Mouse (Mus musculus) hindbrain, postnatal 0 days (tissue): ENCODE measurements around the gene Celf2. TPM values are rescaled to one million over a fixed set of nuclear protein-coding genes. Genes with fewer than 3 reads are reported as not detected.
A peak's percentile ranks its signal among the peaks of the same experiment; 100 is the strongest.

Source experiments
- ATAC-seq: fragments of 200-750 bp; cut with Nextera tagmentation; 2 replicates; pipeline ENCODE4 v1.8.0; 2017; ENCODE audit warnings: mild to moderate bottlenecking, moderate TSS enrichment, moderate library complexity
- DNase-seq: peaks from one replicate; pipeline ENCODE4 v3.0.0-alpha.2; 2015; ENCODE audit warnings: low spot score
- H3K27ac ChIP-seq: fragments of 300-500 bp; sonication (generic); 2 replicates; pipeline ENCODE4 v1.5.1; 2014; ENCODE audit warnings: mild to moderate bottlenecking
- H3K27me3 ChIP-seq: fragments of 300-500 bp; sonication (generic); 2 replicates; pipeline ENCODE4 v1.6.1; 2014; ENCODE audit warnings: low read length, mixed read lengths; ENCODE audit not compliant: insufficient read depth
- H3K36me3 ChIP-seq: fragments of 300-500 bp; sonication (generic); 2 replicates; pipeline ENCODE4 v1.6.1; 2014; ENCODE audit warnings: low read length, mixed read lengths; ENCODE audit not compliant: insufficient read depth
- H3K4me1 ChIP-seq: fragments of 300-500 bp; sonication (generic); 2 replicates; pipeline ENCODE4 v1.6.1; 2014; ENCODE audit warnings: antibody characterized with exemption, low read length, mixed read lengths; ENCODE audit not compliant: insufficient read depth
- H3K4me2 ChIP-seq: fragments of 300-500 bp; sonication (generic); 2 replicates; pipeline ENCODE4 v1.6.1; 2014; ENCODE audit warnings: low read depth, mild to moderate bottlenecking, low read length, moderate library complexity, mixed read lengths
- H3K4me3 ChIP-seq: fragments of 300-500 bp; sonication (generic); 2 replicates; pipeline ENCODE4 v1.5.1; 2014; ENCODE audit warnings: low read length
- H3K9ac ChIP-seq: fragments of 300-500 bp; sonication (generic); replicated peaks from 2 replicates; pipeline ENCODE4 v1.6.1; 2014; ENCODE audit warnings: mild to moderate bottlenecking, low read length, moderate library complexity, mixed read lengths
- H3K9me3 ChIP-seq: fragments of 300-500 bp; sonication (generic); 2 replicates; pipeline ENCODE4 v1.6.1; 2016; ENCODE audit warnings: low read length, mixed read lengths
- CTCF ChIP-seq: IDR thresholded peaks from 2 replicates; pipeline ENCODE4 v1.5.1; 2016; ENCODE audit warnings: antibody characterized with exemption, control low read depth, low read depth
- WGBS: fragments of 180-500 bp; shearing (Covaris S2); extraction: QIAGEN DNeasy Blood & Tissue Kit; methylation state at CpG from one replicate; pipeline ENCODE4 v1.1.7; 2014; 5-methylcytosine and 5-hydroxymethylcytosine counted together
- polyA plus RNA-seq: library from polyadenylated mRNA; unstranded; fragments of >200 nt; fragmentation: Nextera tagmentation; extraction: Ambion mirVana; gene quantifications from 2 replicates; pipeline ENCODE4 v1.2.1, GENCODE M21; 2015
- total RNA-seq: library from RNA; depleted of rRNA; stranded (reverse); fragments of >200 nt; gene quantifications from 2 replicates; pipeline ENCODE4 v1.2.3, GENCODE M21; 2014

The Celf2 gene
- total and polyA plus RNA-seq, 2 experiments from 2014 or later = 110 to 160 TPM

DNA sequence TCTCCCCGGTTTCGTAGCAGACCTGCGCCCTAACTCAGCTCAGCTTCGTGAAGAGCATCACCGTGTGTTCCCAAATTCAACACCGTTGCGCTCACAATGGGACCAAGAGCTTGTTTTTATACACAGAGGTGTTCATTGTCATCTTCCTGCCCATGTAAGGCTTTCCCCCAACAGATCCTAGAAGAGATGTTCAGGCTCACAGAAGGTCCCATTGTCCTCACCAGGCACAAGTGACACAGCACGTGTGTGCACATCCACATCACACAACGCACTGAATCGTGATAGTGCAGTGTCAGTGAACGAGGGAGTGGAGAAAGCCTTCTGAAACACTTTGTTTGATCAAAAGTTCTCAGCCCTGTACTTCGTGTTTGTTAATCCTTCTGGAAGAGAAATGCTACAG, 1011.3 kb downstream of the Celf2 start:
- H3K9ac ChIP-seq = no peak overlapping the region
- 73% methylated on average over 12 of the region's 12 CpGs for WGBS
- H3K4me1 ChIP-seq = no peaks in the 10 kb centered on the region
- TF ChIP-seq CTCF = no peak
- H3K27me3 ChIP-seq = no peaks in the 10 kb centered on the region
- no peak overlapping the region for H3K27ac ChIP-seq
- H3K4me2 ChIP-seq = no peak overlapping the region
- H3K4me3 ChIP-seq = no peak overlapping the region
- no peaks in the 10 kb centered on the region for H3K9me3 ChIP-seq
- H3K36me3 ChIP-seq = no peaks in the 10 kb centered on the region
- ATAC-seq (no peak), DNase-seq (no peak)

DNA sequence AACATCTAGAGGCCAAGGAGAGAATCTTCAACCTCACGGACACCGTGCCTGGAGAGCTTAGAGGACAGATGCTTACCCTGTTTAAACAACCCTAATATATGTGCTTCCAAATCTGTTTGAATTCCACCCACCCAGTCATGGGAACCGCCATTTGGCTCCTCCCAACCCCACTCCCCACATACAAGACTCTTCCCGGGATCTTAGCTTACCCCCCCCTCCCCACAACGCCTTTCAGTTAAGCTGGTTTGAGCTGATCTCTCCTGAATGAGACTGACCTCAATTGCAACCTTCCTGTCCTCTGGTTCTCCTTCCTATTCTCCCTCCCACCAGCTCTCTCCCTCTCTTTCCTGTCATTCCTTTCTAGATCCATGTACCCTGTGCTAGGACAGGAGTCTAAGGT, 1011.7 kb downstream of the Celf2 start:
- no peak overlapping the region for H3K9ac ChIP-seq

GRCm38 (mm10) chr2:6493886-6494285, 1015.5 kb downstream of the Celf2 start:
- Histone ChIP-seq H3K9me3 (no peaks in the 10 kb centered on the region), H3K27ac (no peak overlapping the region), H3K4me3 (no peak overlapping the region), H3K4me2 (no peak overlapping the region), H3K9ac (no peak overlapping the region), H3K27me3 (no peaks in the 10 kb centered on the region), H3K36me3 (no peaks in the 10 kb centered on the region), H3K4me1 (no peaks in the 10 kb centered on the region)
- 0 out of 2 replicates have a peak, but pooled peaks have one; percentile 25 for ATAC-seq
- TF ChIP-seq CTCF = no peak
- 81% methylated on average over 5 of the region's 5 CpGs for WGBS
- no peak for DNase-seq

More for the DNA sequence above, 1011.7 kb downstream of the Celf2 start:
- DNase-seq (no peak), ATAC-seq (no peak)
- no peak overlapping the region for H3K4me3 ChIP-seq
- WGBS = 77% methylated on average over 5 of the region's 5 CpGs
- no peaks in the 10 kb centered on the region for H3K27me3 ChIP-seq
- H3K36me3 ChIP-seq = no peaks in the 10 kb centered on the region
- no peak overlapping the region for H3K4me2 ChIP-seq
- TF ChIP-seq CTCF = no peak
- H3K27ac ChIP-seq = no peak overlapping the region
- no peaks in the 10 kb centered on the region for H3K4me1 ChIP-seq
- H3K9me3 ChIP-seq = no peaks in the 10 kb centered on the region

DNA sequence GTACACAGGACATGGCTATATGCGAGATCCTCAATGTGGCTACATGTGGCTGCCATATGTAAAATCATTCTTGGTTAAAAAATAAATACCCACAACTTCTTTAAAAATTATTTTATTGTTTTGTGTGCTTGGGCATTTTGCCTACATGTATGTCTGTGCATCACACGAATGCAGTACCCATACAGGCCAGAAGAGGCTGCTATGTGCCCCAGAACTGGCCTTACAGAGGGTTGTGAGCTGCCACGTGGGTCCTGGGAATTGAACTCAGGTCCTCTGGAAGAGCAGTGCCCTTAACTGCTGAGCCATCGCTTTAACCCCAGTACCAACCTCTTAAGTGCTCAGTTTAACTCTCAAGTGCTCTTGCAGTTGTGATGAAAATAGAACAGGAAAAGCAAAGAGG, 1018.5 kb downstream of the Celf2 start:
- Histone ChIP-seq H3K9me3 (no peaks in the 10 kb centered on the region), H3K9ac (no peak overlapping the region), H3K4me1 (no peaks in the 10 kb centered on the region), H3K27me3 (no peaks in the 10 kb centered on the region), H3K36me3 (no peaks in the 10 kb centered on the region), H3K27ac (no peak overlapping the region), H3K4me3 (no peak overlapping the region), H3K4me2 (no peak overlapping the region)
- ATAC-seq (no peak), DNase-seq (no peak)
- 78% methylated on average over 4 of the region's 4 CpGs for WGBS
- TF ChIP-seq CTCF = no peak; the same call in 1 of the 2 replicates

GRCm38 (mm10) chr2:6490076-6490475, 1019.3 kb downstream of the Celf2 start:
- no peaks in the 10 kb centered on the region for H3K36me3 ChIP-seq
- 93% methylated on average over 6 of the region's 6 CpGs for WGBS
- no peak overlapping the region for H3K9ac ChIP-seq
- no peak for TF ChIP-seq CTCF
- no peaks in the 10 kb centered on the region for H3K27me3 ChIP-seq
- H3K27ac ChIP-seq = no peak overlapping the region
- H3K4me2 ChIP-seq = no peak overlapping the region
- no peaks in the 10 kb centered on the region for H3K4me1 ChIP-seq
- H3K4me3 ChIP-seq = no peak overlapping the region
- ATAC-seq (no peak), DNase-seq (no peak)
- no peaks in the 10 kb centered on the region for H3K9me3 ChIP-seq
